Mouse (Mus musculus): ENCODE measurements around the gene Sp9.

The Sp9 gene

DNA sequence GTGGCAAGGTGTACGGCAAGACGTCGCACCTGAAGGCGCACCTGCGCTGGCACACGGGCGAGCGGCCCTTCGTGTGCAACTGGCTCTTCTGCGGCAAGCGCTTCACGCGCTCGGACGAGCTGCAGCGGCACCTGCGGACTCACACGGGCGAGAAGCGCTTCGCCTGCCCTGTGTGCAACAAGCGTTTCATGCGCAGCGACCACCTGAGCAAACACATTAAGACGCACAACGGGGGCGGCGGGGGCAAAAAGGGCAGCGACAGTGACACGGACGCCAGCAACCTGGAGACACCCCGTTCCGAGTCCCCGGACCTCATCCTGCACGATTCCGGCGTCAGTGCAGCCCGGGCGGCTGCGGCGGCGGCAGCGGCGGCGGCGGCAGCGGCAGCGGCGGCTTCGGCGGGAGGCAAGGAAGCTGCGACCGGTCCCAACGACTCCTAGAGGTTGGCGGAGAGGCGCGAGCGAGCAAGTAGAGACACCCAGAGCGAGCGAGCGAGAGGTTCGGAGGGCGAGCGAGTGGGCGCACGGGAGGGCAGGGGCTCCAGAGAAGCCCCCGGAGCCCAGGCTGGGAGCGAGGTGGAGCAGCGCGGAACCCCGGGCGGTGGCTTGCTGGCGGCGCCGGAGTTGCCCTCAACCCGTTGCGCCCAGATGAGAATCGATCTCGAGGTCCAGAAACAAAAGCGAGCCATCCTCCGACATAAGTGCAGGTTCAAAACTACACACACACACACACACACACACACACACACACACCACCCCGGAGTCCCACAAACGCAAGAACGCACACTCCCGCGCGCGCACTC lies 2.6 kb downstream of the Sp9 start:
- DNase-seq (ENCODE audit: extremely low spot score), result peak; percentile 78

DNA sequence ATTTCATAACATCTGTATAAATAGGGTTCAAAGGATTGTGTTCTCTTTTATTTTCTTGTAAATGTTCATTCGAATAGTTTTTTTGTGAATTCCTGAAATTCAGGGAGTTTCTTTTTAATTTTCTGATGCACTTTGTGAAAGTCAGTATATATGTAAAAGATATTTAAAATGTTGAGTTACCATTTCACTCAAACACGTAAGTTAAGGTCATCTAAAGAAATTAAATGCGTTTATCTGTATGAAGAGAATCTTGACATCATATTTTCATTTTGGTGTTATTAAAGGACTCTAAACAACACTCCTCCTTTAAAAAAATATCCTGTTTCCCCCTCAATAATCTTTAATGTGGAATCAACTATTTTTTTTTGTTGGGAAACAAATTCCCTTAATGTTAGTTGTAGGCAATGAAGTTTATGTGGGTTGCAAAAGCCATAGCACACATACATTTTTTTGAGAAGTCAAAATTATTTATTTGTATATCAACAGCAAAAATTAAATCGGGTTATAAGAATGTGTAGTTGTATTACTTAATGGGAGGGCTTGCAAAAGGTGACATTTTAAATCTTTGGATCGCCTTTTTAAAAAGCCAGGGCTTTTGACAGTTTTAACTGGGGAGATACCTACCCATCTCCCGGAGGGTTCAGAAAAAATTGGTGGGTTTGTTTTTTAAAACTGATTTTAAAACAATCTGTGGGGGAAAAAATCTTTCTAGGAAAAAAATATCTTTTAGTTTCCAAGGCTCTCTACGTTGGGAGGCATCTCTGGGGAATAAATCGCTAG lies 3.7 kb downstream of the Sp9 start:
- peak; percentile 24 for DNase-seq (ENCODE audit: extremely low spot score)

DNA sequence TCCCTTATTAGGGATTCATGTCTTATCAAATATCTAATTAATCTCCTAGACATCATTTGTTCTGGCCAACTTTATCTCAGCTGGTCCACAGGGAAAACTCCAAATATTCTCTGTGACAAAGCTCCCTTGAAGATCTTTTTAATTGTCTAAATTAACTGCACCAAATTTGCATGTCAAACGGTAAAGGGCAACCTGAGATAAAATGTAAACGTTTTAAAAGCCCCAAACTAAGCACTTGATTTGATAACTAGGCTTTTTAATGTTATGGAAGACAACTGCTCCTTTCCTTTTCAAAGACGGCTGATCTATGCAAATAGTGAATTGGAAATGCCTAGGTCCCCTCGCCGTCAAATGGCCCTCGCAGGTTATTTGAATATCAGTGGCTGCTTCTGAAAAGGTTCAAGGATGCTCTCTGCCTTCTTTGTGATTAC lies 4.4 kb downstream of the Sp9 start:
- DNase-seq (ENCODE audit: extremely low spot score), result peak; percentile 51

DNA sequence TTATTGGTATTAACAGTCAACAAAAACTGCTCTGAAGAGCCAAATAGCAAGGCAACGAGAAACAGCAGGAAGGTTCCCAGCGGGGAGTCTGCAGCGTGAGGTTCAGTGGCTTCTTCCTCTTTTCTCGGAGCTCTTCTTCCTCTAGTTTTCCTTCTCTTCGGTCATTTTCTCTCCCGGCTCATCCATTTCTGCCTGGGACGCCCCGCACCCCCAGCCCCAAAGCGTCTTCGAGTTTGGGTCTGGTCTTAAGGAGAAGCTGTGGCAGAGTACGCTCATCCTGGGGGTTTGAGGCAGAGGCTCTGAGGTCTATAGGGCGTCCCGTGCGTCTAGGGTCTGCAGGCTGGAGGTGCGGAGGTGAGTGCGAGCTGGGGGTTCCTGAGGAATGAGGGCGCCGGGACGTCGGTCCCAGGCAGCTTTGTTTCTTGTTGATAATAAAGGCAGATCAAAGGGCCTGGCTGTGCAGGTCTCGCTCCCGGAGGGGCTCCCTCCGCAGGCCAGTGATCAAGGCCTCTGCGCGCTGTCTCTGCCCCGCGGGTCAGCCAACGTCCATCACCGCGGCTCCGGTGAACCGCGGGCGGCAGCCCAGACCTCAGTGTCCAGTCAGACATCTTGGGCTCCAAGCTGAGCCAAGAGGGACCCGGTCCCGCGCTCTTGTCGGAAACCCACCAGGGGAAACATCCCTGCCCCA lies 5.4 kb downstream of the Sp9 start:
- DNase-seq (ENCODE audit: extremely low spot score), result peak; percentile 73

DNA sequence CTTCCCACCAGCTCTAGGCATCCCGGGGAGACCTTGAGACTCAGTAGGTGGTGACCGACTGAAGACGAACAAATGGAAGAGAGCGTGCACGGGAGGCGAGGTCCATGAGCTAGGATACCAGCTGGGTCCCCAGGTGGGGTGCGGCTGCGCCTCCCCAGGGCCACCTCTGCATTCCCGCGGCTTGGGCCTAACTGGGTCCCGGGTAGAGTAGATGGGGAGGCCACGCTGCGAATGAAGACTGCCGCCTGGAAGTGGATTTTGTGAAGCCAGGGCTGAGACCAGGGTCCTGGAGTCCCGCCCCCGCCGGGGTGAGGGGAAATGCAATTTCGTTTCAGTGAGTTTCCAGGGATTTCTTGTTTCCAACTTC lies 6.0 kb downstream of the Sp9 start:
- DNase-seq (ENCODE audit: extremely low spot score), result no peak

GRCm38 (mm10) chr2:73278131-73278854 lies 6.6 kb downstream of the Sp9 start:
- peak; percentile 93 for DNase-seq (ENCODE audit: extremely low spot score)

GRCm38 (mm10) chr2:73278869-73279268 lies 7.1 kb downstream of the Sp9 start:
- DNase-seq (ENCODE audit: extremely low spot score), result no peak

- peak; percentile 58 for DNase-seq (ENCODE audit: extremely low spot score)
Observed at GRCm38 (mm10) chr2:73279271-73280038, 7.7 kb downstream of the Sp9 start.

- DNase-seq (ENCODE audit: extremely low spot score), result peak; percentile 56
Observed at GRCm38 (mm10) chr2:73280356-73281047, 8.8 kb downstream of the Sp9 start.

DNA sequence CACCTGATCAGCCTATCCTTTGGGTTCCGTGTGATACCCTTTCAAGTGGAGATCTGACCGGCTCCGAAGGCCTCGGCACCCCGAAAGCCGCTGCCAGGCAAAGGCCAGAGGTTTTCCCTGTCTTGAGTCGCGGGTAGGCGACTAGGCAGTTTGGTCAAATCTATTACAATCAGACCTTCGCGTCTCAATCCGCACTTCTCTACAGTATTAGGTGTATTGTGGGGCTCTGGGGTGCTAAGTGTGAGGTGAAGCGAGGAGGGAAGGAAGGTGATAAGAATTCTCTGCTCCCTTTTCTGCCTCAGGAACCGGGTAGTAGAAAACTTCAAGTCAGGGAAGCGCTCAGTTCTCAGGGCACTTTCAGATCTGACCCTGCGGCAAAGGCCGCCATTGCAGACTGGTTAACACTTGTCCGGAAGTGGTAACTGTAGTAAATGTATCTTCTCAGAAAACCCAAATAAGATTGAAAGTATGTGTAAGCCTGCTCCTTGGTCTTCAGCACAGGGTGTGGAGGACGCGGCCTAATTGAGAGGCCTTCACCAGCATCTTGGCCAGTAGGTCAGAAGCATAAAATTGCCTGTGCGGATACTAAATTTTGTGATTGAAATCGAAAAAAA lies 9.4 kb downstream of the Sp9 start:
- peak; percentile 51 for DNase-seq (ENCODE audit: extremely low spot score)

GRCm38 (mm10) chr2:73281707-73282106 lies 10.0 kb downstream of the Sp9 start:
- peak; percentile 61 for DNase-seq (ENCODE audit: extremely low spot score)

DNA sequence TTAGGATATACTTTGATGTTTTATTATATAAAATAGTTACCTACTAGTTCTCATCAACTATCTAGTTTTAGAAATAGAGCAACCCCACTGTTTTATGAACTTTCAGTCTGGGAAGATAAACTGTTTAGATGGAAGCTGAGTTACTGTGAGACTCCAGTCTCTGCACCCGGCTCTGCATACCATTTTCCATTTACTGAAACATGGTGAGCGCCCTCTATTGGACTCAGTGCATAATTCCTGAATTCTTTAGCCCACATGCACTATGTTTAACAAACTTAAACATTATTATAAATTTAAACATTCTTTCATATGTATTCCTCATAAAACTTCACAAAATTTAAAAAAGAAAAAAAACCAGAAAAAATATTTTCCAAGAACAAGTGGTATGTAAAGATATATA lies 13.9 kb downstream of the Sp9 start:
- peak; percentile 12 for DNase-seq (ENCODE audit: extremely low spot score)

DNA sequence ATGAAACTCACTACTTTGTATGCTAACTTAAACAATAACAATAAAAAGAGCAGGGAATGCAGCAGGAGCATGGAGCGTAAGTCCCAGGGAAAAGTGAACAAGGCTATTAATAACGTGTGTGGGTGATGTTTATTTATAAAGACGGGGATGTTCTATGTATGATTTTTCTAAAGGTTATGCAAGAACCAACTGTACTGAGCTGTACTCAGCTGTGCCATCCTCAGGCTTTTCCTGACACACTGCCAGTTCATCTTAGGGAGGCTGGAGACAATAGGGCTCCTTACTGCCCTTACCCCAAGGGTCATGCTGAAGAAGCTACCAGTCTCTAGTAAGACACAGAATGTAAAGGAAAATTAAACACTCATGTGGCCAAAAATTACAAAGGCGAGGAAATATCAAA lies 19.4 kb downstream of the Sp9 start:
- DNase-seq (ENCODE audit: extremely low spot score), result no peak

- no peak for DNase-seq (ENCODE audit: extremely low spot score)
Observed at GRCm38 (mm10) chr2:73295023-73295422, 23.3 kb downstream of the Sp9 start.

DNA sequence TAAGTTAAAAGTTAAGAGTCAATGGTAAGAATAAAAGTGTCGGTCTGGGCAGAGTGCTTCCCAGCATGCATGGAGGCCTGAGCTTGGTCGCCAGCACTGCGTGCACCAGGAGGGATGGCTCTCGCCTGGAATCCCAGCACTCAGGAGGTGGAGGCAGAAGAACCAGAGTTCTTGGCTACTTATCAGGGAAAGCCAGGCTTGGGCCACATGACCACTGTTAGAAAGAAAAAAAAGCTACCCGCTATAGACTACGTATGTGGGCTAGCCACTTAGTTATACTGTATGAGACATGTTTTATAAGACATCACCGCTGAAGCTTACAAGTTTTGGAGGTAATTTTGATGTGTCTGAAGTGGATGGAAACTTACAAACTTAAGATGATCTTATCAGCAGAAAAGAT lies 26.4 kb downstream of the Sp9 start:
- DNase-seq (ENCODE audit: extremely low spot score), result no peak

DNA sequence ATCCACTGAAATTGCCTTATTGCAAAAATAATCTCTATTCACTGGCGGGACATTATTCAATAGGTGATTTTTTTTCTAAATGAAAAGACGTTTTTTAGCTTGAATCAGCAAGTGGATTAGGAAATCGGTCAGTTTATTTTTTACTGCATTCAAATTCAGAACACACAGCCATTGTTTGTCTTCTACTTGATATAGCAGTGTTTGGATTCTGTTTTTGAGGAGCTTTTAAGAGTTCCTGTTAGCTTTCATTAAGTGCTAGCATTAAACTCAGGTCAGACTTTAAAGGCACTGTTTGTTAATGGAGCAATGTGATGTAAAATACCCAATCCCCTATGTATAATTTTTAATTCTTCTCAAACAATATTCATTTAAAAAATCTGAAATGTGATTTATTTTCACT lies 27.1 kb downstream of the Sp9 start:
- no peak for DNase-seq (ENCODE audit: extremely low spot score)

GRCm38 (mm10) chr2:73301979-73302378 lies 30.3 kb downstream of the Sp9 start:
- no peak for DNase-seq (ENCODE audit: extremely low spot score)

DNA sequence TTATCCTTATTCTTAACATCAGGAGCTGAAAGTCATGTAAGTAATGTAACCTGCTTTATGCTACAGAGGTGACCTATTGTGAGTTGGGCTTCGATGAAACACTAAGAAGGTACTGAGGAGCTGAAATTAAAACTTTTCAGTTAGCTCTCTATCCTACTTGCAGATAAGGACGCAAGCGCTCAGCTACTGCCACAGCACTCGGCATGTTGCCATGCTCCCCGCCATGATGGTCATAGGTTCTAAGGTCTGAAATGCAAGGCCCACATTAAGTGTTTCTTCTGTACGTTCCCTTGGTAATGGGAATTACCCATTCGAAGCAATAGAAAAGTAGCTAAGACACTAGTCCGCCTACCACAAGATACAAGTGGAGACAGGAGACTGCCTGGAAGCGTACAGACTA lies 31.0 kb downstream of the Sp9 start:
- no peak for DNase-seq (ENCODE audit: extremely low spot score)

DNA sequence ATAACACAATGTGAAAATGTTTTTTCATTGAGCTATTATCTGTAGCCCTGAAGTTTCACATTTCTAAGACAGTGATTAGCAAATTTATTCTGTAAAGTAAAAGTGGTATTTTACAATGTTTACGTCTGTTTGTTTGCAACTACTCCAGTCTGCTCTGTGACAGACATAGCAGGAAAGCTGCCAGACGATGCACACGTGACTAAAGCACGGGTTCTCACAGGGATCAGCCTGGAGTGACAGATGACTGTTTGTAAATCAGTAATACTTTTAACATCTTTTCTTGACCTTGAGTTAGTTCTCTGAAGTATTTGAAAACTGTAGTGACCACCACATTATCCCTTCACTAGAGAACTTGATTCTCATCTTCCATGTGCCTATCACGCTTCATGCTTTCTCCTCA lies 32.8 kb downstream of the Sp9 start:
- DNase-seq (ENCODE audit: extremely low spot score), result no peak

- DNase-seq (ENCODE audit: extremely low spot score), result no peak
Observed at GRCm38 (mm10) chr2:73306006-73306405, 34.3 kb downstream of the Sp9 start.
